Mouse (Mus musculus) liver, adult 2 months (tissue): ENCODE data around the gene S100a6. TPM values are rescaled to one million over a fixed set of nuclear protein-coding genes. Genes with fewer than 3 reads are reported as not detected.

Experiments used
- DNase-seq: peaks from one replicate; pipeline ENCODE4 v3.0.0-alpha.2; 2011; ENCODE audit warnings: low read depth, low spot score; ENCODE audit errors: extremely low read depth
- H3K27ac ChIP-seq: fragments of 200-500 bp; replicated peaks from 2 replicates; pipeline ENCODE4 v1.5.1; 2012; ENCODE audit warnings: low read depth, mild to moderate bottlenecking, control low read depth, inconsistent platforms, low read length; ENCODE audit not compliant: insufficient read depth
- H3K27me3 ChIP-seq: fragments of 200-500 bp; 2 replicates; pipeline ENCODE4 v1.6.1; 2012; ENCODE audit warnings: mild to moderate bottlenecking, moderate library complexity, low read length, inconsistent platforms; ENCODE audit not compliant: control insufficient read depth, insufficient read depth
- H3K36me3 ChIP-seq: fragments of 200-500 bp; 2 replicates; pipeline ENCODE4 v1.6.1; 2012; ENCODE audit warnings: low read length, inconsistent platforms; ENCODE audit not compliant: control insufficient read depth, insufficient read depth
- H3K4me1 ChIP-seq: fragments of 200-500 bp; 2 replicates; pipeline ENCODE4 v1.6.1; 2011; ENCODE audit warnings: low read length; ENCODE audit not compliant: control insufficient read depth, insufficient read depth
- H3K4me3 ChIP-seq: fragments of 200-500 bp; 2 replicates; pipeline ENCODE4 v1.5.1; 2011; ENCODE audit warnings: low read depth, mild to moderate bottlenecking, control low read depth, low read length, moderate library complexity; ENCODE audit not compliant: insufficient read depth
- H3K79me2 ChIP-seq: fragments of 200-500 bp; 2 replicates; pipeline ENCODE4 v1.6.1; 2012; ENCODE audit warnings: inconsistent platforms, mild to moderate bottlenecking, low read length, moderate library complexity; ENCODE audit not compliant: control insufficient read depth, insufficient read depth
- H3K9ac ChIP-seq: fragments of 200-500 bp; 2 replicates; pipeline ENCODE4 v1.6.1; 2012; ENCODE audit warnings: low read depth, mild to moderate bottlenecking, control low read depth, inconsistent platforms, low read length
- CTCF ChIP-seq: fragments of 200-500 bp; IDR thresholded peaks from 2 replicates; pipeline ENCODE4 v1.5.1; 2011; ENCODE audit warnings: low read depth, low read length, control low read depth
- POLR2A ChIP-seq: fragments of 200-500 bp; IDR thresholded peaks from 2 replicates; pipeline ENCODE4 v1.6.1; 2011; ENCODE audit warnings: low read length, control low read depth; ENCODE audit not compliant: insufficient read depth; ENCODE audit errors: extremely low read depth
- WGBS: fragments of 180-500 bp; shearing (Covaris S2); methylation state at CpG from one replicate; pipeline ENCODE4 v1.1.7; 2018; 5-methylcytosine and 5-hydroxymethylcytosine counted together
- polyA plus RNA-seq: library from polyadenylated mRNA; depleted of rRNA; stranded (reverse); fragments of >200 nt; gene quantifications from 2 replicates; pipeline ENCODE4 v1.2.3, GENCODE M21; 2012
- total RNA-seq: library from RNA; depleted of rRNA; stranded (reverse); fragments of >200 nt; gene quantifications from 2 replicates; pipeline ENCODE4 v1.2.3, GENCODE M21; 2014

Gene S100a6
- total and polyA plus RNA-seq, 2 experiments = 2.4 to 8.1 TPM

GRCm38 (mm10) chr3:90597736-90598135, 14.9 kb upstream of the S100a6 start:
- TF ChIP-seq CTCF (no peak), POLR2A (no peak)
- no peak for DNase-seq
- H3K9ac ChIP-seq = no peak overlapping the region
- WGBS = 62% methylated on average over 6 of the region's 6 CpGs
- H3K79me2 ChIP-seq = no peaks in the 10 kb centered on the region
- H3K27me3 ChIP-seq = no peaks in the 10 kb centered on the region
- H3K36me3 ChIP-seq = no peaks in the 10 kb centered on the region
- no peak overlapping the region for H3K4me3 ChIP-seq
- no peak overlapping the region for H3K27ac ChIP-seq
- H3K4me1 ChIP-seq = no peaks in the 10 kb centered on the region

- no peak for DNase-seq
- TF ChIP-seq POLR2A (no peak), CTCF (no peak)
Measured at GRCm38 (mm10) chr3:90598212-90598611, 14.5 kb upstream of the S100a6 start.

DNA sequence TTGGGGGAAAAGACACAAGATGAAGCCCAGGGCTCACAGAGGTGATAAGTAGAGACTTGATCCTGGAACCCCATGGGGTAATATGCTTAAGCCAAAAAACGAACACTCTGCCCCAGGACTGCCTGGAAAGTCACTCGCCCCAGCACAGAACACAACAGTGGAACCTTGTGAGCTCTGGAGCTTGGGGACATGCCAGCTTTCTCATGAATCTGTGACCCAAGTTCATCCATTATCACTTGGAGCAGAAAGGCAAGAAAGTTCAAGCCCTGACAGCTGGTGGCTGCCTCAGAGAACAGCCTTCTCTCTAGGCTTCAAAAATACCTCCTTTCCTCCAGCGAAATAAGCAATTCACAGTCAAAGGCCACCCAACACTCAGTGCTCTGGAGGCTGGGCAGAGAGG, 13.3 kb upstream of the S100a6 start:
- Histone ChIP-seq H3K4me1 (no peaks in the 10 kb centered on the region), H3K9ac (no peak overlapping the region), H3K4me3 (no peak overlapping the region), H3K36me3 (no peaks in the 10 kb centered on the region), H3K27ac (no peak overlapping the region), H3K27me3 (no peaks in the 10 kb centered on the region), H3K79me2 (no peaks in the 10 kb centered on the region)
- DNase-seq = no peak
- TF ChIP-seq POLR2A (no peak), CTCF (no peak)
- WGBS = 60% methylated on average over 3 of the region's 3 CpGs

More at GRCm38 (mm10) chr3:90598212-90598611, 14.5 kb upstream of the S100a6 start:
- WGBS = 76% methylated on average over 4 of the region's 4 CpGs
- Histone ChIP-seq H3K79me2 (no peaks in the 10 kb centered on the region), H3K4me3 (no peak overlapping the region), H3K27me3 (no peaks in the 10 kb centered on the region), H3K9ac (no peak overlapping the region), H3K36me3 (no peaks in the 10 kb centered on the region), H3K27ac (no peak overlapping the region), H3K4me1 (no peaks in the 10 kb centered on the region)

GRCm38 (mm10) chr3:90600036-90600435, 12.6 kb upstream of the S100a6 start:
- no peaks in the 10 kb centered on the region for H3K4me1 ChIP-seq
- TF ChIP-seq POLR2A = no peak
- TF ChIP-seq CTCF = no peak
- no peak for DNase-seq
- no peak overlapping the region for H3K27ac ChIP-seq
- no peak overlapping the region for H3K4me3 ChIP-seq
- no peaks in the 10 kb centered on the region for H3K79me2 ChIP-seq
- no peaks in the 10 kb centered on the region for H3K27me3 ChIP-seq
- 79% methylated on average over 6 of the region's 6 CpGs for WGBS
- H3K36me3 ChIP-seq = no peaks in the 10 kb centered on the region
- H3K9ac ChIP-seq = no peak overlapping the region

DNA sequence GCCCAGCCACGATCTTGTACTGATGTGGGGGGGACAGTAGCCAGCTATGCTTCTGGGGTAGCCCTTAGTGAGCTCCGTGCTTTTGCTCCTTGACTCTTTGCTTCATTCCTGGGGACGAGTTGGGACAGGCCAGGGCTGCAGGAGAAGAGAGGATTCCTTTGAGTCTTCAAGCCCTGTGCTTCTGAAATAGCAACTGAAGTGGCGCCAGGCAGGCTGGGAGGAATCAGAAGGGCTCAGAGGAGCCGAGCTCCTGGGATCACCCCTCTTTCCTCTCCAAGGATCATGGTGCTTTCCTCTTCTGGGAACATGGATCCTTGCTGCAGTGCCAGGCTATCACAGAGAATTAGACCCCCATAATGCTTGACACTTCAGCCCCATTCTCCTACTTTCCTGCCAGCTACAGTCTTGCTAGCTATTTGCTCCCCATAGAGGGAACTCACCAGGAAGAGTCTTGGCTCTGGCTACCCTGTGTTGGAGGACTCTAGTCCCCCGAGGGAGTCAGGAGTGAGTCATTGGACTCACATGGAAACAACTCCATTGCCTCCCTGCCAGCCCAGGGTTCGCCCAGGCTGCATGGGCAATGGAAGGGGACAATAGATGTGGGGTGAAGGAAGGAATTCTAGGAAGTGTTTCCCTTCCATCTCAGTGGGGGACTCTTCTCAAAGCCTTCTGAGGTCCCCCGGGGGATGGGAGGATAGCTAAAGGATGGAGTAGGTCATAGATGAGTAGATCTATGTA, 12.1 kb upstream of the S100a6 start:
- 74% methylated on average over 8 of the region's 8 CpGs for WGBS
- Histone ChIP-seq H3K4me1 (no peaks in the 10 kb centered on the region), H3K4me3 (no peak overlapping the region), H3K27ac (no peak overlapping the region), H3K79me2 (no peaks in the 10 kb centered on the region), H3K27me3 (no peaks in the 10 kb centered on the region), H3K9ac (no peak overlapping the region), H3K36me3 (no peaks in the 10 kb centered on the region)
- DNase-seq = no peak
- TF ChIP-seq POLR2A (no peak), CTCF (no peak)

GRCm38 (mm10) chr3:90601486-90602110, 11.1 kb upstream of the S100a6 start, which contains the start of gene Gm42674:
TSS of gene Gm42674 (plus strand) at chr3:90601904.
- Histone ChIP-seq H3K4me1 (no peaks in the 10 kb centered on the region), H3K4me3 (no peak within 1 kb of the TSS), H3K9ac (no peak within 1 kb of the TSS), H3K79me2 (no peaks in the 10 kb centered on the region), H3K27ac (no peak within 1 kb of the TSS), H3K36me3 (no peaks in the 10 kb centered on the region), H3K27me3 (no peaks in the 10 kb centered on the region)
- WGBS = 82% methylated on average over 11 of the region's 11 CpGs
- DNase-seq = no peak
- TF ChIP-seq CTCF = no peak
- no peak for TF ChIP-seq POLR2A
